Mouse (Mus musculus) thymus, postnatal 14 days (tissue): Measurements from ENCODE around the gene Hyou1.
"Not testable (repeated sequence)": the region's sequence is repeated elsewhere in the genome, so short reads cannot be mapped to it uniquely, and the experiment has no call there.

Experiments used
- DNase-seq: peaks from one replicate; pipeline ENCODE4 v3.0.0; 2021

Gene Hyou1

GRCm38 (mm10) chr9:44352337-44352736, 27.0 kb upstream of the Hyou1 start:
- no peak for DNase-seq

- DNase-seq, result no peak
Measured at GRCm38 (mm10) chr9:44353142-44353541, 26.1 kb upstream of the Hyou1 start.

- peak; percentile 65 for DNase-seq
Measured at GRCm38 (mm10) chr9:44357207-44357606, 22.1 kb upstream of the Hyou1 start.

- peak; percentile 96 for DNase-seq
Measured at GRCm38 (mm10) chr9:44361190-44361917, 17.9 kb upstream of the Hyou1 start, which contains the start of gene Vps11. Gene Vps11 (minus strand): TSS chr9:44361670.

GRCm38 (mm10) chr9:44361931-44362330, 17.4 kb upstream of the Hyou1 start:
- not testable (repeated sequence) for DNase-seq

GRCm38 (mm10) chr9:44364480-44364879, 14.8 kb upstream of the Hyou1 start:
- peak; percentile 36 for DNase-seq

GRCm38 (mm10) chr9:44373386-44373785, 5.9 kb upstream of the Hyou1 start:
- DNase-seq, result no peak

GRCm38 (mm10) chr9:44376141-44376540, 3.1 kb upstream of the Hyou1 start:
- no peak for DNase-seq

GRCm38 (mm10) chr9:44377335-44377734, 2.0 kb upstream of the Hyou1 start:
- DNase-seq, result not testable (repeated sequence)

GRCm38 (mm10) chr9:44378153-44378730, 1.0 kb upstream of the Hyou1 start:
- no peak for DNase-seq

GRCm38 (mm10) chr9:44379862-44380261, 572 bp downstream of the Hyou1 start:
- DNase-seq, result no peak

GRCm38 (mm10) chr9:44384596-44384995, 5.3 kb downstream of the Hyou1 start:
- no peak for DNase-seq

- DNase-seq, result no peak
Measured at GRCm38 (mm10) chr9:44387221-44387620, 7.9 kb downstream of the Hyou1 start.

GRCm38 (mm10) chr9:44389273-44389672, 10.0 kb downstream of the Hyou1 start:
- DNase-seq, result peak; percentile 62

GRCm38 (mm10) chr9:44391466-44391865, 12.2 kb downstream of the Hyou1 start:
- DNase-seq, result peak; percentile 69

- peak; percentile 90 for DNase-seq
Measured at GRCm38 (mm10) chr9:44396684-44397411, 17.6 kb downstream of the Hyou1 start, which contains the start of gene Slc37a4. Gene Slc37a4 (plus strand): TSS chr9:44396852.

- DNase-seq, result no peak
Measured at GRCm38 (mm10) chr9:44398087-44398486, 18.8 kb downstream of the Hyou1 start.

- DNase-seq, result no peak
Measured at GRCm38 (mm10) chr9:44398551-44398950, 19.3 kb downstream of the Hyou1 start.

GRCm38 (mm10) chr9:44399114-44399794, 20.0 kb downstream of the Hyou1 start:
- DNase-seq, result no peak

- DNase-seq, result no peak
Measured at GRCm38 (mm10) chr9:44399795-44400114, 20.5 kb downstream of the Hyou1 start.

GRCm38 (mm10) chr9:44401081-44401480, 21.8 kb downstream of the Hyou1 start:
- no peak for DNase-seq

- DNase-seq, result no peak
Measured at GRCm38 (mm10) chr9:44405011-44405410, 25.7 kb downstream of the Hyou1 start.
